ENCODE assay signal across 7 mouse cellular contexts in the genomic region with DNA sequence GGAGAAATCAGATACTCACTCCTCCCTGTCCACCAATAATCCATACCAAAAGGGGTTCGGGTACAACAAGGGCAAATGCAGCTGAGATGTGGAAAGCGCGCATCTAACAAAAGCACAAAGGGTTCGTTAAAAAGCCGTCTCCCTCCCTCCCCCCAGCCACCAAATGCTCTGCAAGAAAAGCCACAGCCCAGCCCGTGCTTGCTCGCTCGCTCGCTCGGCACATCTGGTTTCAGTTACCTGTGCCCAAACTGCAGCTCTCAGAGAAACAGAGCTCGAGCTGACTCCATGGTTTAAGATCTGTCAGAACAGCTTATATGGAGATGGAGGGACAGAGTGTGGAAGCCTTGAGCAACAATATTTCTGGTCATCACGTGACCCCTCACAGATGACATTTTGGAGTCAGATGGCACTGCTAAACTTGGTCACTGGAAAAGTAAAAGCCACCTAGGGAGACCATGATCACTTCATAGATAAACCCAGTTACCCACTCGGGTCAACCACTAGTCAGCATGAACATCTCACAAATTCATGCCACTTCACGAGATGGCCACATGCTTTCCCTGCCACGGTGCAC. TPM values are rescaled to one million over a fixed set of nuclear protein-coding genes. Genes with fewer than 3 reads are reported as not detected.
DNase-seq lines count a peak whose midpoint lies in the region; ATAC-seq and TF ChIP-seq lines count a peak whose summit lies in the region.

No protein-coding gene starts in this region.

- H3K4me2 ChIP-seq in lung, embryonic 14.5 days: peak overlapping the region; percentile 13; the same call in 1 of the 2 replicates
- peak overlapping the region; percentile 46 for H3K4me2 ChIP-seq in embryonic facial prominence, embryonic 12.5 days (replicated peaks)
- H3K4me2 ChIP-seq in midbrain, embryonic 12.5 days (replicated peaks): no peak overlapping the region

- H3K36me3 ChIP-seq in lung, embryonic 14.5 days (ENCODE audit: insufficient read depth): no peaks in the 10 kb centered on the region
- no peaks in the 10 kb centered on the region for H3K36me3 ChIP-seq in embryonic facial prominence, embryonic 12.5 days
- H3K36me3 ChIP-seq in midbrain, embryonic 12.5 days: no peaks in the 10 kb centered on the region

- H3K27me3 ChIP-seq in lung, embryonic 14.5 days (ENCODE audit: insufficient read depth, low read length): no peaks in the 10 kb centered on the region
- no peaks in the 10 kb centered on the region for H3K27me3 ChIP-seq in embryonic facial prominence, embryonic 12.5 days
- no peaks in the 10 kb centered on the region for H3K27me3 ChIP-seq in midbrain, embryonic 12.5 days

- no peak overlapping the region for H3K9ac ChIP-seq in lung, embryonic 14.5 days
- no peak overlapping the region for H3K9ac ChIP-seq in embryonic facial prominence, embryonic 12.5 days
- no peak overlapping the region for H3K9ac ChIP-seq in midbrain, embryonic 12.5 days (replicated peaks)

- no peaks in the 10 kb centered on the region for H3K9me3 ChIP-seq in lung, embryonic 14.5 days (ENCODE audit: low read depth, low read length)
- H3K9me3 ChIP-seq in embryonic facial prominence, embryonic 12.5 days: no peaks in the 10 kb centered on the region; the same call in 1 of the 2 replicates
- H3K9me3 ChIP-seq in midbrain, embryonic 12.5 days: no peaks in the 10 kb centered on the region

- ATAC-seq in lung, embryonic 14.5 days (ENCODE audit: insufficient read depth): no peak
- ATAC-seq in embryonic facial prominence, embryonic 12.5 days (ENCODE audit: insufficient number of reproducible peaks, insufficient read depth, low FRiP score, low TSS enrichment): peak; percentile 86
- ATAC-seq in midbrain, embryonic 12.5 days (ENCODE audit: low FRiP score, low read depth): no peak
- ATAC-seq in megakaryocyte, adult 5-6 weeks (ENCODE audit: poor library complexity, severe bottlenecking): no peak
- no peak for ATAC-seq in cerebellum, adult (ENCODE audit: insufficient number of reproducible peaks, low FRiP score, low TSS enrichment)

- no peak overlapping the region for H3K4me3 ChIP-seq in lung, embryonic 14.5 days (ENCODE audit: low read depth, low read length)
- peak overlapping the region; percentile 20 for H3K4me3 ChIP-seq in embryonic facial prominence, embryonic 12.5 days
- no peak overlapping the region for H3K4me3 ChIP-seq in midbrain, embryonic 12.5 days

- no peak overlapping the region for H3K27ac ChIP-seq in lung, embryonic 14.5 days (ENCODE audit: low read depth)
- H3K27ac ChIP-seq in embryonic facial prominence, embryonic 12.5 days: peak overlapping the region; percentile 96
- H3K27ac ChIP-seq in midbrain, embryonic 12.5 days (replicated peaks): peak overlapping the region; percentile 25; the same call in 1 of the 2 replicates

- TF ChIP-seq CTCF in lung, embryonic 14.5 days (IDR thresholded peaks at IDR 0.05; ENCODE audit: low read depth): no peak

- no peak for DNase-seq in lung, embryonic 14.5 days
- no peak for DNase-seq in lung, adult 18-20 months
- DNase-seq in yolk sac, embryonic 10.5 days (ENCODE audit: low spot score): peak; percentile 28

- H3K4me1 ChIP-seq in lung, embryonic 14.5 days (ENCODE audit: insufficient read depth): peaks cover 19% of the 10 kb centered on the region
- peaks cover 47% of the 10 kb centered on the region for H3K4me1 ChIP-seq in embryonic facial prominence, embryonic 12.5 days
- H3K4me1 ChIP-seq in midbrain, embryonic 12.5 days: peaks cover 8% of the 10 kb centered on the region; the same call in 1 of the 2 replicates

- WGBS in lung, embryonic 14.5 days: 51% methylated on average over 15 of the region's 15 CpGs
- 10% methylated on average over 15 of the region's 15 CpGs for WGBS in embryonic facial prominence, embryonic 12.5 days
- 41% methylated on average over 15 of the region's 15 CpGs for WGBS in midbrain, embryonic 12.5 days

RNA-seq across cellular contexts. Expression of gene Ankrd44, which starts 19.0 kb away (rescaled TPM):
- 18.3 and 22.2 TPM in 2 replicates for polyA plus RNA-seq in lung, embryonic 14.5 days (2014; fragmentation: Nextera tagmentation; extraction: Ambion mirVana)
- 27.0 and 30.8 TPM in 2 replicates for polyA plus RNA-seq in embryonic facial prominence, embryonic 12.5 days (2016; fragmentation: Nextera tagmentation; extraction: Ambion mirVana)
- polyA plus RNA-seq in midbrain, embryonic 12.5 days (2016; fragmentation: Nextera tagmentation; extraction: Ambion mirVana): 15.8 and 20.1 TPM in 2 replicates
- total RNA-seq in megakaryocyte, adult 5-6 weeks (2015): 205 and 209 TPM in 2 replicates
- 124 and 138 TPM in 2 replicates for total RNA-seq in megakaryocyte, adult 5-6 weeks (2017)
